Mouse (Mus musculus) adrenal gland, postnatal 25 days (tissue): ENCODE results near the gene Zbed4. TPM values are rescaled to one million over a fixed set of nuclear protein-coding genes. Genes with fewer than 3 reads are reported as not detected.
A peak's percentile ranks its signal among the peaks of the same experiment; 100 is the strongest.
"Not testable (repeated sequence)": the region's sequence is repeated elsewhere in the genome, so short reads cannot be mapped to it uniquely, and the experiment has no call there.

Source experiments
- DNase-seq: peaks from one replicate; pipeline ENCODE4 v3.0.0; 2021; ENCODE audit warnings: mixed read lengths
- total RNA-seq: library from RNA; stranded (reverse); gene quantifications from 2 replicates; pipeline ENCODE4 v1.2.3, GENCODE M21; 2021

Zbed4 gene
- total RNA-seq, 1 experiment from 2014 or later = 11.6 TPM

DNA sequence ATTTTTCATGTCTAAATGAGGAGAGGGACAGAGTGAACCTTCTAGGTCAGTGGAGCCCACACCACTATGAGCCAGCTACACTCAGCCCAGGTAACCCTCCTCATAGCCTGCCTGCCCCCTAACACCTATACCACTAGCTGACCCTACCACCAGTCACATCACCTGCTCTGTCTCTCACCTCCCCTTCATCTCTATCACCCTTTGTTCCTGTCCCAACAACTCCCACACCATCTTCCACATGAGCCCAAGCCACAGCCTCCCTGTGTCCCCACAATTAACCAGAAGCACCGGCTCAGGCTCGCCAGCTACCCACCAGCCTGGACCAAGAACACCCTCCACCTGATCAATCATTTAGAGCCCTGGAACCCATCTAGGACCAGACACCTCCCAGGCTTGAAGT lies 58.9 kb downstream of the Zbed4 start:
- no peak for DNase-seq

DNA sequence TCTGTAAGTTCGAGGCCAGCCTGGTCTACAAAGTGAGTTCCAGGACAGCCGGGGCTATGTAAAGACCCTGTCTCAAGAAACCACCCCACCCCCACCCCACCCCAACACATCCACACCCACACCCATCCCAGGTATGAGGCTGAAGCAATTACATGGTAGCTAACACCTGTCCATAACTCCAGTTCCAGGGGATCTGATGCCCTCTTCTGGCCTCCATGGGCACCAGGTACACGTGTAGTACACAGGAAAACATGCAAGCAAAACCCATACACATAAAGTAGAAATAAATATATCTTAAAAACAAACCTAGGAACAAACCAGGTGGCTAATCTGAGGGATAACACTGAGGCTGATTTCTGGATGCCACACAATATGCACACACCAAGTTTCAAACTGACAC lies 61.8 kb downstream of the Zbed4 start:
- no peak for DNase-seq

DNA sequence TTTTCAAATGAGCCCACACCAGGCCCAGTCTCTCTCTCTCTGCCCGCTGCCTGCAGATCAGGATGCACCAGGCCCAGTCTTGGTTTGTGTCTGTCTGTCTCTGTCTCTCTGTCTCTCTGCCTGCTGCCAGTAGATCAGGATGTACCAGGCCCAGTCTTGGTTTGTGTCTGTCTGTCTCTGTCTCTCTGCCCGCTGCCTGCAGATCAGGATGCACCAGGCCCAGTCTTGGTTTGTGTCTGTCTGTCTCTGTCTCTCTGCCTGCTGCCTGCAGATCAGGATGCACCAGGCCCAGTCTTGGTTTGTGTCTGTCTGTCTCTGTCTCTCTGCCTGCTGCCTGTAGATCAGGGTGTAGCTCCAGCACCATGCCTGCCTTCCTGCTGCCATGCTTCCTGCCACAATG lies 62.4 kb downstream of the Zbed4 start:
- not testable (repeated sequence) for DNase-seq

DNA sequence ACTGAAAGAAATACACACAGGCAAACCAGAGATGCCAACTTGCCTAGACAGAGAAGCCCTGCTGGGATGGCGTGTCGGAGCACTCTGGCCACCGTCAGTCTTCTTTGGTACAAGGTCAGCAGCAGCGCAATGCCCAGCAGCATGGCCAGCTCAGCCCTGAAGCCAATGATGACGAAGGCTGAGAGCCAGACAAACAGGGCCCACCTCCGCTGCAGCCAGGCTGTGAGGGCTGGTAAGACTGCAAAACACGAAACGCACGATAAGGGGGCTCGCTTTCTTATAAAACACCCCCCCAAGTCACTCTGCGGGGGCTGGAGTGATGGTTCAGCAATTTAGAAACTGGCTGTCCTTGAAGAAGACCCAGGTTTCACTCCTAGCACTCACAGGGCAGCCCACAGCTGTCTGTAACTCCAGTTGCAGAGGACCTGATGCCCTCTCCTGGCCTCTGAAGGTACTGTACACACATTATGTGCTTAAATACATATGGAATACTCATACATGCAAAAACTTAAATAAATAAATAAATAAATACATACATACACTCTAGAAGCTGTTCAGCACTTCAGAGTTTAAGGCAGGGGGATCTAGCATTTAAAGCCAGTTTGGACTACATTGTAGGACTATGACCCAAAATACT lies 63.1 kb downstream of the Zbed4 start:
- no peak for DNase-seq

DNA sequence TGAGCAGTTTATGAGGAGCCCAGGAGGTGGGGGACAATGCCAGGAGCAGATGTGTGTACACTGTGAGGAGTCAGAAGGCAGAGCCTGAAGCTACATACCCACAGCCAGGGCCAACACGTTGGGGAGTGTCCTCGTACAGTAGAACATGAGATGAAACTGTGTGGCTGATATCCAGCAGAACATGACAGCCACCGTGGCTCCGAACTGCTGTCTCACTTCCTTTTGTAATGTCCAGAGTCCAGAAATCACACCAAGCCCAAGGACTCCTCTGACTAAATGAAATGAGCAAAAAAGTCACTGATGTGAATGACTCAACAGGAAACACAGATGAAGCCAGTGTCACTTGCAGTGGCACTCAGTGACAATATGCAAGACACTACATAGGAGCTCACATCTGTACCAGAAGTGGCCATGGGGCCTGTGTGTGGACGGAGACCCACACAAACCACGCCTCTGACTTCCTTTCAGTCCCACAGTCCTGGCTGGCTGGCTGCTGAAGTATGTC lies 63.8 kb downstream of the Zbed4 start:
- DNase-seq = no peak

DNA sequence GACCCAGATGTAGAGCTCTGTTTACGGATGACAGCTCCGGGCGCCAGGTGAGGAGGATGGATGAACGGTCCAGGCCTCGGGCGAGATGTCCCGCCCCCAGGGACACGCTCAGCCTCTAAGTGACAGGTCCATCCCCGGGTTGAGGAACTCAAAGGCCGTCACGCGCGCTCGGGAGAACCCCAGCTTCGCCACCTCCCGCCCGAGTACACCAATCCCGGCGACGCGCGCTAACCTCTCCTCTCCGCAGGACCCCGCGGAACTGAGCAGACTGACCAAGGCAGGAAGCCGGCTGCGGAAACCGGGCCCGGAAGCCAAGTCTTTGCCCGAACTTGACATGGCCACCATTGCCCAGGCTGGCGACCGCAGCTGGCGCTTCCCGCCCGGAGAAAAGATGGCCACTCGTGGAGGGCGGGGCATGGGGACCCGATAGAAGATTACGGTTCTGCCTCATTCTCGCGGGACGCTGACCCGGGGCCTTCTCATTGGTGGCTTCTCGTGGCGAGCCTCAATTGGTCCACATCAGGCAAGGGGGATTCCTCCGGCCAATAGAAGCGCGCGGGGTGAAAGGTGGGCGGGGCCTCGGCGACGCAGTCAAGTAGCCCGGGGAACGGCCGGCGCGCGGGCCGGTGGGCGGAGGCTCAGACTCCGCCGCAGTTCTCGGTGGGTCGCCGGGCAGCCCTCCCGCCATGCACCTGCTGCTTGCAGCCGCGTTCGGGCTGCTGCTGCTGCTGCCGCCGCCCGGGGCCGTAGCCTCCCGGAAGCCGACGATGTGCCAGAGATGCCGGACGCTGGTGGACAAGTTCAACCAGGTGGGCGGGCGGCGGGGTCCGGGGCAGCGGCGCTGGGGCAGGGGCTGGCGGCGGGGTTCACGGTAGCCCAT lies 67.8 kb downstream of the Zbed4 start, which contains the start of the genes Alg12 and Creld2:
Alg12 (minus strand) TSS at position 293 of the 880 bp plus-strand sequence.
Creld2 (plus strand) TSS at position 621 of the 880 bp plus-strand sequence.
- peak; percentile 99 for DNase-seq

DNA sequence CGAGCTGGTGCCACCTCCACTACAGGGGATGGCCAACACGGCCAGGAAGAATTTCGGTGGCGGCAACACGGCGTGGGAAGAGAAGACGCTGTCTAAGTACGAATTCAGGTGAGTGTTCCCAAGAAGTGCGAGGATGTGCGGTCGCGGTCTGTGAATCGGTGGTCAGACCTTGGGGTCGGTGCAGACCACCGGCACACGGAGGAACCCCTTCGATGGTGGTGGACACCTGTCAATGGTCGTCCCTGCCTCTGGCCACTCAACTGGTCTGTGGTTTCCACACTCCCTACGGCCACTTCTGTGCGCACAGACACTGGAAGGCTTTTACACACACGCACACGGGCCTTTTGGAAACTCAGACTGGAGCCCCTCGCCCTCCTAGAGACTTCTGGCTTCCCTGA lies 68.4 kb downstream of the Zbed4 start:
- DNase-seq = no peak

DNA sequence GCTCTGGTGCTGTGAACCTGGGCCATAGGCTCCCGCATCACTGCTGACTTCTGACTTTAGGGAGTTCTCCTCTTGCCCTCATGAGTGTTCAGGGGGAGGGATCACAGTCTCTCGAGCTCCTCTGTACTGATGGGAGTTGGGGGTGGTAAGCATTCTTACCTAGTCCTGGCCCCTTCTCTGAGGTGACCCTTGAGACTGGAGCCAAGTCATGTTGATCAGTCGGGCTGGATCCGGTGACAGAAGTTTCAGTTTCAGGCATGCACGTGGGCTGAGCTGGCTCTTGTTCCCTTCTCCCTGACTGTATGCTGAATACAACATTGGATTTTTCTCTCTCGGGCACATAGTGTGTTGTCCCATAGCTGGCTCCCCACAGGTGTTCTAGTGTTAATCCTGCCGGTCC lies 69.9 kb downstream of the Zbed4 start:
- no peak for DNase-seq

DNA sequence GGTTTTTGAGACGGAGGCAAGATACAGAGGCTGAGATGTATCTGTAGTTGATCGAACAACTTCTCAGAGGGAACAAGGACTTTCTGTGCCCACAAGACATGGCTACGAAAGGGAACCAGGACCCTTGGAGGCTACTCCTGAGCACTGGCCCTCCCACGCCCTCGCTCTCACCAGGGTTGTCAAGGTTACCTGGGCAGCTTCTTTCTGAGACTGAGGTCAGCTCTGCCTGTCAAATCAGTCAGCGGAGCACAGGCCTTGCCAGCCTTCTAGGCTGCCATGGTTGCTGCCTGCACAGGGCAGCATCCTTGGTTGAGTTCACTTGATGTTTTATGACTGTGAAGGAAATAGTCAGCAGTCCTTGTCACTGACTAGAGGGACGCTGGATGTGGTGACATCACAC lies 71.1 kb downstream of the Zbed4 start:
- no peak for DNase-seq

DNA sequence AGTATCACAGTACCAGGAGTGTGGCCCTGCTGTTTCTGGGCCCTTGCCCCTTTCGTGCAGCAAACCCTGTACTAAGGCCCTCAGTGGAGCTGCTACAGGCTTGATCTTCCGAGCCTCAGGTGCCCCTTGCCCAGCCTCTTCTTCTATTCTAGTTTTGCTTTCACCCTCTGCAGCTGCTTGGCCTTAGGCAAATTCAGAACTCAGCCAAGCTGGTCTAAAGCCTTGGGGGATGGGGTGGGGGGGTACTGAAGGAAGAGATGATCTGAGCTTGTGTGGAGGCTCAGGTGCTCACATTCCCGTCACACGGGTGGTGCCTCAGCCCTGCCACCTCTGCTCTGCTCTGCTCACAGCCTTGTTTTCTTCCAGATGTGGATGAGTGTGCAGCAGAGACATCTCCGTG lies 71.9 kb downstream of the Zbed4 start:
- no peak for DNase-seq

DNA sequence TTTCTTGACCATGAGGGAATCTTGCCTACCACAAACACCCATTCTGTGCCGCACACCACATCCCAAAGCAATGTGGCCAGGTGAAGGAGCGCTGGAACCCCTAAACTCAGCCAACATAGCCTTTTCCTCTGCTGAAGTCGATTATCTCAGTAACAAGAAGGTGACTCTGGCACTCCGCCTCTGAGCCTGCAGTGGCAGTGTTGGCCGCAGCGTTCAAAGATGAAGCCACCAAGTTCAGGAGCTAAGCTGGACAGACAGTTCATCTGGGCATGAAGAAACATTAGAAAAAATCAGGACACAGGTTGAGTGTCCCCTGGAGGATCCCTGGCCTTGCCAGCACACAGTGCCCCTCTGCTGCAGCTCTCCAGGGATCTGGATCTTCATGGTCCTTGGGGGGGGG lies 76.0 kb downstream of the Zbed4 start:
- DNase-seq = no peak

DNA sequence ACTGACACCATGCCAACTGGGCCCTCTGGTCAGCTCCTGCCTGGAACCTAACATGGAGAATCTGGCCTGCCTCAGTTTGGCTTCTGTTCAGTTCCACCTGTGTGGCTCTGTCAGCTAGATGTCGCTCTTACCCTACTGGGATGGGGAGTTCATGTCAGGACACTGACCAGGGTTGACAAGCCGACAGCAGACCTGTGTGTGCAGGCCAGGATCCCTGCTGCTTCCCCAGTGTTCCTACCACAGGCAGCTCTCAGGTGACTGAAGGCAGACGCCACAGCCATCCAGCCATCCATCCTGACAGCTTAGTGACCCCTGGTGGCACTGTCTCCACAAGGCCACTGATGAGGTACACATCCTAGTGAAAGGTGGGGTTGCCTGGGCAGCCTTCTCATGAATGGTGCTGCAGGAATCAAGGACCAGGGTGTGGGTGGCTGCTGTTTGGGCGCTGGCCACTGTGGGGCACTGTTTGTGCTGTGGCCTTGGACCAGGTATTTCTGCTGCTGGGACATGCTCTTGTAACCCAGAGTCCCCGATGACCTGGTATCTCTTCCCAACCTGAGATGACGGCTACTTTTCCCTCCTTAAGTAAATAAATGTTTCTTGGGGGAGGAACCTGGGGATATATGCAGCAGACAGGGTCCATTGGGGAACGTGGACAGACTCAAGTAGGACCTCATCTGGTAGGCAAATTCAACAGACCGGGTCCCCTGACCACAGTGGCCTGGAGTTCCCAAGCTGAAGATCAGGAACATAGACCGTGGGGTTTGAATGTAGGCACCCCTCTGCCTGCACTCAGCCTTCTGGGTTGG lies 76.7 kb downstream of the Zbed4 start:
- peak; percentile 72 for DNase-seq

DNA sequence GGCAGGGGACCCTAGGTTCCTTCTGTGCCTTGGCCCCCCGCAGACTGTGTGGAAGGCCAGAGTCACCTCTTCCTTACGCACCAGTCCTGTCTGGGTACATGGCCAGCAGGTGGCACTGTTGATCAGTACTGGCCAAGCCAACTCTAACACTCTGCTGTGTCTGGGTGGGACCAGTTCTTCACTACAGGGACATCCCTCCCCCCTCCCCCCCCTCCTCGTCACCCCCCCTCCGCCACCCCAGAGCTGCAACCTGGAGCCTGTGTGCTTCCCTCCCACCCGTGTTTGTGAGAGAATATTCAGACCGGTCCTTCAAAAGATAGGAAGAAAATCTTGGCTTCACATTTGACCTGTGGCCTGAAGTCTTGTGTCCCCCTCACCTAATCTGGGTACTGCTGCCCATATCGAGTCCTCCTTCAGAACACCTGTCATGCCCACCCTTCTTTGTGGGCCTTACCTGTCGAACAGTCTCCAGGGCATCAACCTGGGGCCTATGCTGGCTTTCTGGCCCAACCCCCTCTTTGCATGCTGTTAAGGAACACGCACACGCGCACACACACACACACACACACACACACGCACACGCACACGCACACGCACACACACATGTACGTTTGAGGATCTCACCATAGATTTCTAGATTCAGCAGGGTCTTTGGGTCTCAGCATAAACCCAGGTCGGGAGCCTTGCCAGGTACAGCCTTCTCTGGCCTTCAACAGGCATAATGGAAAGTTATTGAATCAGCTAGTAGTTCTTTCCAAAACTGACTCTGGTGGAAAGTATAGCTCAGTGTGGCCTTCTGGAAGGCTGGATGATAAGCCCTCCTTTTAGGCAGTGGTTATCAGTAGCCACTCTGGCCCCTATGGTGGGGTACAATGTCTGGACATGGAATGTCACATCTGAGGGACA lies 77.6 kb downstream of the Zbed4 start:
- DNase-seq = peak; percentile 93

DNA sequence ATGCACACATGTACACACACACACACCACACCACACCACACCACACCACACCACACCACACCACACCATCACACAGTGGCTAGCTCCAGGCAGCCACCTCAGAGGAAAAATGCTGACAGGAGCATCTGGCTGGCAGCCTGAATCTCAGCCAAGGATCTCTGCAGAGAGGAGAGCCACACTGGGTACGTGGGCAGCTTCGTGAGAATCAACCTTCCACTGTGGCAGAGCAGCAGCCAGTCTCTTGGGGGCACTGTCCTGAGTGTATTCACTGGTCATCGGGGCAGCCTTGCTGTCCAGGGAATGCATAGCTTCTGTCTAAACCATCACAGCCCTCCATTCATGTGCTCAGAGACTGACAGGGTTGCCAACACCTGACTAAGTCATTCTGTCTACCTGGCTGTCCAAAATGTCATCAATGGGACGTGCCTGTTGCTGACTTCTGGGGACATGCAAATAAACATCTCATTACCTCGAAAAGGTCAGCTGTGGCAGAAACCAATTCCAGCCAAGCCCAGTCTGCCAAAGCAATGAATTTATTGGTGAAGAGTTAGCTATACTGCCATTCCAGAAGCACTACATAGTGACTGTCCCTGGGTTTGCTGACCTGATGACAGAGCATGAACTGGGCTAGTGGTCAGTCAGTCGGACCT lies 78.5 kb downstream of the Zbed4 start:
- peak; percentile 36 for DNase-seq

DNA sequence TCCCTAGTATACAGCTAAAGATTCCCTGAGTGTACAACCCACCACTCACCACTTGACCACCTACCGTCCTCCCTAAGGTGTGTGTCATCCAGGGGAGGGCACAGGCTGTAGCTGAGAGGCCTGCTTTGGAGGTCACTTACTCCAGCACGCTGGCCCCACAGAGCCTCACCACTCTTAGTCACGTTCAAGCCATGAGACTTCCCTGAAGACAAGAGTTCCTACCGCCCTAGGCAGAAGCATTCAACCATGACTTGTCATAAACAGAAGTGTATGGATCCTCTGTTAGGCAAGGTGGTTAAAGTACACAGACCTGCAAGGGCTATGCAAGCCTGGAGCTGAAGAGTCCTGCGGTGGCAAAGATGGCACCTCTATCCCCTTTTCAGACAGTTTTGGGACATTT lies 79.2 kb downstream of the Zbed4 start:
- DNase-seq = no peak

DNA sequence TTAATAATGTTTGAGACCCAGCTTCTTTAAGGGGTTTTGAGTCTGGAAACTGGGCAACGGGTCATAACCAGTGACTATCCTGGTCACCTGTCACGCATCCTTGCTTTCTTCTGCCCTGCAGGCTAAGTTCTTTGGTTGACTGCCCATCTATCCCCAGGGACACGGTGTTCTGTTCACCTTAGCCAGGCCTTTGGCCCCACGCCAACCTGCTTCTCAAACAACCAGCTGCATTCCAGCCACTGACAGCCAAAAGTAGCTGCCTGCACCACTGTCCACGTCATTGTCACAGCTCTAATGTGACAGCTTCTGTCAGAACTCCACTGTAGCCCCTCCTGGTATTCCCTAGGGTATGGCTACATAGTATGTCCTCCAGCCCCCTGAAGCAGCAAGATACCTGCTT lies 80.0 kb downstream of the Zbed4 start:
- DNase-seq = peak; percentile 56

DNA sequence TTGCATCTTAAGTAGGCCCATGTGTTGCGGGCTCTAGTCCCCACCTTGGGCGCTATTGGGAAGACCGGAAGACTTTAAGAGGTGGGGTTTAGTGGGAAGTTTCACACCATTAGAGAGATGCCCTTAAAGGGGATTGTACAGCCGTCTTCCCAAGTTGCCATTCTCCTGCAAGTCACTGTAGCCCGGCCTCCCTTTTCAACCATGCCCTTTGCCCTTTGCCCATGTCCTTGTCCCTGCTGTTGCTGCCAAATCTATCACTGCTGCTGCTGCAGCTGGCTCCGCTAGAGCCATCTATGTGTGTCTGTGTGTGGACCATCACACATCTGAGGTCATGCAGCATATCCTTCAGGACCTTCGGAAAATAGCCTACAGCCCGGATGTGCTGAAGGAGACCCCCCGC lies 81.1 kb downstream of the Zbed4 start:
- DNase-seq = no peak
